Mouse (Mus musculus): Measurements from ENCODE around the gene Rps8. TPM values are rescaled to one million over a fixed set of nuclear protein-coding genes. Genes with fewer than 3 reads are reported as not detected.
A peak's percentile ranks its signal among the peaks of the same experiment; 100 is the strongest.

The Rps8 gene
- polyA plus RNA-seq, 1 experiment, result 3,482 TPM

- H3ac ChIP-seq (ENCODE audit: control insufficient read depth, insufficient read length, low read depth), result no peak overlapping the region
- no peaks in the 10 kb centered on the region for H3K27me3 ChIP-seq (ENCODE audit: control insufficient read depth, insufficient read depth, insufficient read length)
- H3K79me2 ChIP-seq (ENCODE audit: control insufficient read depth, insufficient read depth), result peaks cover 25% of the 10 kb centered on the region
- peaks cover 5% of the 10 kb centered on the region for H3K36me3 ChIP-seq (ENCODE audit: control insufficient read depth, insufficient read depth)
- H3K4me3 ChIP-seq (ENCODE audit: insufficient read depth, poor library complexity, severe bottlenecking), result no peak overlapping the region
- peaks cover 11% of the 10 kb centered on the region for H3K79me3 ChIP-seq (ENCODE audit: low read depth)
- no peak for TF ChIP-seq USF1 (IDR thresholded peaks at IDR 0.05; ENCODE audit: low read depth)
- no peak for TF ChIP-seq CEBPB (IDR thresholded peaks at IDR 0.05; ENCODE audit: low read depth)
- no peak for TF ChIP-seq MAX (IDR thresholded peaks at IDR 0.05)
- TF ChIP-seq FOSL1 (IDR thresholded peaks at IDR 0.05; ENCODE audit: insufficient read depth, low read length, poor library complexity, severe bottlenecking), result no peak
- TF ChIP-seq MYOG (IDR thresholded peaks at IDR 0.05; ENCODE audit: control insufficient read depth, extremely low read depth, insufficient read length), result no peak
- no peak for TF ChIP-seq MYOD1 (IDR thresholded peaks at IDR 0.05; ENCODE audit: control insufficient read depth, insufficient read length, low read depth)
- no peak for TF ChIP-seq CTCF (IDR thresholded peaks at IDR 0.05; ENCODE audit: control insufficient read depth, insufficient read depth, insufficient read length)
These were observed 20.0 kb downstream of the Rps8 start for GRCm38 (mm10) chr4:117136034-117136433.

GRCm38 (mm10) chr4:117134601-117134995 lies 21.4 kb downstream of the Rps8 start:
- TF ChIP-seq USF1 (IDR thresholded peaks at IDR 0.05; ENCODE audit: low read depth) (no peak), MYOG (IDR thresholded peaks at IDR 0.05; ENCODE audit: control insufficient read depth, extremely low read depth, insufficient read length) (no peak), CTCF (IDR thresholded peaks at IDR 0.05; ENCODE audit: control insufficient read depth, insufficient read depth, insufficient read length) (no peak), MYOD1 (IDR thresholded peaks at IDR 0.05; ENCODE audit: control insufficient read depth, insufficient read length, low read depth) (no peak), CEBPB (IDR thresholded peaks at IDR 0.05; ENCODE audit: low read depth) (no peak), FOSL1 (IDR thresholded peaks at IDR 0.05; ENCODE audit: insufficient read depth, low read length, poor library complexity, severe bottlenecking) (no peak), MAX (IDR thresholded peaks at IDR 0.05) (no peak)
- H3K36me3 ChIP-seq (ENCODE audit: control insufficient read depth, insufficient read depth), result peaks cover 17% of the 10 kb centered on the region
- H3K79me2 ChIP-seq (ENCODE audit: control insufficient read depth, insufficient read depth), result peaks cover 25% of the 10 kb centered on the region
- peaks cover 13% of the 10 kb centered on the region for H3K79me3 ChIP-seq (ENCODE audit: low read depth)
- no peak overlapping the region for H3K4me3 ChIP-seq (ENCODE audit: insufficient read depth, poor library complexity, severe bottlenecking)
- no peaks in the 10 kb centered on the region for H3K27me3 ChIP-seq (ENCODE audit: control insufficient read depth, insufficient read depth, insufficient read length)
- no peak overlapping the region for H3ac ChIP-seq (ENCODE audit: control insufficient read depth, insufficient read length, low read depth)

- H3K79me3 ChIP-seq (ENCODE audit: low read depth), result peaks cover 13% of the 10 kb centered on the region
- H3ac ChIP-seq (ENCODE audit: control insufficient read depth, insufficient read length, low read depth), result peak within 1 kb of the TSS; percentile 97
- peak within 1 kb of the TSS; percentile 75 for H3K4me3 ChIP-seq (ENCODE audit: insufficient read depth, poor library complexity, severe bottlenecking)
- peaks cover 19% of the 10 kb centered on the region for H3K36me3 ChIP-seq (ENCODE audit: control insufficient read depth, insufficient read depth)
- H3K27me3 ChIP-seq (ENCODE audit: control insufficient read depth, insufficient read depth, insufficient read length), result no peaks in the 10 kb centered on the region
- peak; percentile 77 for TF ChIP-seq CEBPB (IDR thresholded peaks at IDR 0.05; ENCODE audit: low read depth)
- TF ChIP-seq MAX (IDR thresholded peaks at IDR 0.05), result peak; percentile 40
- no peak for TF ChIP-seq MYOG (IDR thresholded peaks at IDR 0.05; ENCODE audit: control insufficient read depth, extremely low read depth, insufficient read length)
- no peak for TF ChIP-seq MYOD1 (IDR thresholded peaks at IDR 0.05; ENCODE audit: control insufficient read depth, insufficient read length, low read depth)
- TF ChIP-seq CTCF (IDR thresholded peaks at IDR 0.05; ENCODE audit: control insufficient read depth, insufficient read depth, insufficient read length), result no peak
- no peak for TF ChIP-seq FOSL1 (IDR thresholded peaks at IDR 0.05; ENCODE audit: insufficient read depth, low read length, poor library complexity, severe bottlenecking)
- no peak for TF ChIP-seq USF1 (IDR thresholded peaks at IDR 0.05; ENCODE audit: low read depth)
- peaks cover 25% of the 10 kb centered on the region for H3K79me2 ChIP-seq (ENCODE audit: control insufficient read depth, insufficient read depth)
These were observed 22.0 kb downstream of the Rps8 start, which contains the start of gene Plk3 for GRCm38 (mm10) chr4:117133817-117134600. Gene Plk3, minus strand, starts transcription at chr4:117133963.

- Histone ChIP-seq H3ac (ENCODE audit: control insufficient read depth, insufficient read length, low read depth) (peak overlapping the region; percentile 97), H3K36me3 (ENCODE audit: control insufficient read depth, insufficient read depth) (peaks cover 26% of the 10 kb centered on the region), H3K79me2 (ENCODE audit: control insufficient read depth, insufficient read depth) (peaks cover 25% of the 10 kb centered on the region), H3K79me3 (ENCODE audit: low read depth) (peaks cover 13% of the 10 kb centered on the region), H3K4me3 (ENCODE audit: insufficient read depth, poor library complexity, severe bottlenecking) (peak overlapping the region; percentile 75), H3K27me3 (ENCODE audit: control insufficient read depth, insufficient read depth, insufficient read length) (no peaks in the 10 kb centered on the region)
- TF ChIP-seq USF1 (IDR thresholded peaks at IDR 0.05; ENCODE audit: low read depth), result no peak
- TF ChIP-seq MAX (IDR thresholded peaks at IDR 0.05), result no peak
- no peak for TF ChIP-seq FOSL1 (IDR thresholded peaks at IDR 0.05; ENCODE audit: insufficient read depth, low read length, poor library complexity, severe bottlenecking)
- no peak for TF ChIP-seq CEBPB (IDR thresholded peaks at IDR 0.05; ENCODE audit: low read depth)
- TF ChIP-seq MYOG (IDR thresholded peaks at IDR 0.05; ENCODE audit: control insufficient read depth, extremely low read depth, insufficient read length), result no peak
- no peak for TF ChIP-seq MYOD1 (IDR thresholded peaks at IDR 0.05; ENCODE audit: control insufficient read depth, insufficient read length, low read depth)
- TF ChIP-seq CTCF (IDR thresholded peaks at IDR 0.05; ENCODE audit: control insufficient read depth, insufficient read depth, insufficient read length), result no peak
These were observed 22.7 kb downstream of the Rps8 start for GRCm38 (mm10) chr4:117133366-117133796.

- peak overlapping the region; percentile 75 for H3K4me3 ChIP-seq (ENCODE audit: insufficient read depth, poor library complexity, severe bottlenecking)
- peaks cover 25% of the 10 kb centered on the region for H3K79me2 ChIP-seq (ENCODE audit: control insufficient read depth, insufficient read depth)
- peak overlapping the region; percentile 97 for H3ac ChIP-seq (ENCODE audit: control insufficient read depth, insufficient read length, low read depth)
- no peaks in the 10 kb centered on the region for H3K27me3 ChIP-seq (ENCODE audit: control insufficient read depth, insufficient read depth, insufficient read length)
- TF ChIP-seq MAX (IDR thresholded peaks at IDR 0.05) (no peak), MYOG (IDR thresholded peaks at IDR 0.05; ENCODE audit: control insufficient read depth, extremely low read depth, insufficient read length) (no peak), CEBPB (IDR thresholded peaks at IDR 0.05; ENCODE audit: low read depth) (no peak), USF1 (IDR thresholded peaks at IDR 0.05; ENCODE audit: low read depth) (no peak), CTCF (IDR thresholded peaks at IDR 0.05; ENCODE audit: control insufficient read depth, insufficient read depth, insufficient read length) (no peak), MYOD1 (IDR thresholded peaks at IDR 0.05; ENCODE audit: control insufficient read depth, insufficient read length, low read depth) (no peak), FOSL1 (IDR thresholded peaks at IDR 0.05; ENCODE audit: insufficient read depth, low read length, poor library complexity, severe bottlenecking) (no peak)
- peaks cover 32% of the 10 kb centered on the region for H3K36me3 ChIP-seq (ENCODE audit: control insufficient read depth, insufficient read depth)
- peaks cover 13% of the 10 kb centered on the region for H3K79me3 ChIP-seq (ENCODE audit: low read depth)
These were observed 23.3 kb downstream of the Rps8 start for GRCm38 (mm10) chr4:117132794-117133143.

All from C2C12 (cell line).